Mouse (Mus musculus) brain, embryonic 18.5 days (tissue): Measurements from ENCODE around the gene Acot3.
"Not testable (repeated sequence)": the region's sequence is repeated elsewhere in the genome, so short reads cannot be mapped to it uniquely, and the experiment has no call there.

ENCODE experiments used
- DNase-seq: peaks from one replicate; pipeline ENCODE4 v3.0.0-alpha.2; 2012; ENCODE audit warnings: low read depth, low spot score

Acot3 gene

GRCm38 (mm10) chr12:84042248-84042647 lies 9.7 kb upstream of the Acot3 start:
- no peak for DNase-seq

DNA sequence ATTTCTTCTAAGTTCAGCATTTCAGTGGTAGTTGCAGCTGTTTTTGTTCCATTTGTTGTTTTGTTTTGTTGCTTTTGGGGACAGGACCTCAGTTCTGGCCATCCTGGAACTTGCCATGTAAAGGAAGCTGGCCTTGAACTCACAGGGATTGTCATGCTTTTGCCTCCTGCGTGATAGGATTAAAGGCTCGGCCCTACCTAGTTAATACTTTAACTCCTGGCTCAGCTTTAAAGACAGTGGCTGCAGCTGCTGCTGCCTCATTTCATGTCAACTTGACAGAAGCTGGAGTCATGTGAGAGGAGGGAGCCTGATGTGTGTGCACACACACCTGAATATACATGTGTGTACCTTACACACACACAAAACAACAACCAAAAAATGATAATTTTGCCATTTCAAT lies 7.9 kb upstream of the Acot3 start:
- no peak for DNase-seq

DNA sequence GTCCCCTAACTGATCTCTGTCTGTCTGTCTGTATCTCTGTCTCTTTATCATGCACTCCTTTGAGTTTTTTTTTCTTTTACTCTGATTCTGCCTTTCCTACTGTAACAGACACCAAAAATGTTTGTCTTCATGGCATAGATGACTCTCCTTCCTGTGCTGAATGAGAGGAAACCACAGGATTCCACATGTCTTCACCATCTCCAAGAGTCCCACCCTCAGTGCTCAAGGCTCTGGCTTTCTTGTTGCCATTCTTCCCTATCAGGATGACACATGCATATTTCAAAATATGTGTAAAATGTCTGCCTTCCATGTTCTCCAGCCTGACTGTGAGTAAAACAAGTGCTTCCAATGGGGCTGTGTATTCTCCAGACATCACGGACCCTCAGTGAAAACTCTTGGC lies 5.0 kb upstream of the Acot3 start:
- DNase-seq: no peak

GRCm38 (mm10) chr12:84050744-84051143 lies 1.2 kb upstream of the Acot3 start:
- not testable (repeated sequence) for DNase-seq

DNA sequence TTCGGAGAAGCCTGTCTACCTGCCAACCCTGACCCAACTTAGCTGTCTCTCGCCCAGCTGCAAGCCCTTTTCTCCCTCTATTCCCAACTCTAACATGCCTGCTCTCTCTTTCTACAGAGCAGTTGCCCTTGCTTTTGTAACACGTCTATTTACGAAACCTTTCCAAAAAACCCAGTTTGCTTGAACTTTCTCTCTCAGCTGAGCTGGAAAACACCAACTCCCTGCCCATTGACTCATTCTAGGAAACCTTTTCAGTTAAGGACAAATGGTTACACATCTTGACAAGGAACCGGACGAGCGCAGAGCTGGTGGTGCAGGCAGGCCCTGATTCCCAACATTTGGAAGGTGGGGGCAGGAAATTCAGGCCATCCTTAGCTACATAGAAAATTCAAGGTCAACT lies 665 bp downstream of the Acot3 start:
- DNase-seq: no peak

GRCm38 (mm10) chr12:84053173-84053572 lies 1.2 kb downstream of the Acot3 start:
- no peak for DNase-seq

DNA sequence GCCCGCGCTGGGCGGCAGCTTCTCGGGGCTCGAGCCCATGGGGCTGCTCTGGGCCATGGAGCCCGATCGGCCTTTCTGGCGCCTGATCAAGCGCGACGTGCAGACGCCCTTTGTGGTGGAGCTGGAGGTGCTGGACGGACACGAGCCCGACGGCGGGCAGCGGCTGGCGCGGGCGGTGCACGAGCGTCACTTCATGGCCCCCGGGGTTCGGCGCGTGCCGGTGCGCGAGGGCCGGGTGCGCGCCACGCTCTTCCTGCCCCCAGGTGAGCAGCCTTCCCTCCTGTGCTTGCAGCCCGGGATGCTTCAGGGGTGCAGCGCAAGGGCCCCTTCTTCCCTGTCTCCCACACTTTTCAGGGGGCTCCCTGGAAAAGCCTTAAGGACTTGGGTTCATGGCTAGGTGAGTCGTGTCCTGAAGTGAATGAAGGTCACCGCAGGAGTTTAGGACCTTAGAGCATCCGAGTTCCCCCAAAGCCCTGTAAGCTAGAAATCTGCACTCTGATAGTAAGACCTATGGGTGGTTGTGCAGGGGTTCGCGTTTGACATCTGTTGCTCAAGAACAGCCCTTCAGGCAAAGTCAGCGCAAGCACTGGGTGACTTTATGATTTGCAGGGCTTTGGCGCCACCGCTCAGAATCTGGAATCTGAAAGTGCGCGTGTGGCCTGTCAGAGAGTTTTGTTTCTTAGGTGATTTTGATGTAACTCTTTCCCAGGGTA lies 1.9 kb downstream of the Acot3 start:
- DNase-seq: no peak

DNA sequence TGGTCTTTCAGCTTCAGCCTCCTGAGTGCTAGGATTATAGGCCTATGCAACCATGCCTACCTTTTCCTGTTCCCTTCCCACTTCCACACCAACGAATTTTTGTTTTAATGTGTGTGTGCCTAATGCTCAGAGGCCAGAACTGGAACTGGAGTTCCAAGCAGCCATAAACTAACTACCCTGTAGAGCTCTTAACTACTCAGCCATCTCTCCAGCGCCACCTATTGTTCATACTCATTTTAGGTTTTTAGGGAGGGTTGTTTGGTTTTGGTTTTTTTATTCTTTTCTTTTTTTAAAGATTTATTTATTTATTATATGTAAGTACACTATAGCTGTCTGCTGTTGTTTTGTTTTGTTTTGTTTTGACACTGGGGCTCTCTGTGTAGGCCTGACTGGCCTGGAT lies 9.0 kb downstream of the Acot3 start:
- DNase-seq: no peak

DNA sequence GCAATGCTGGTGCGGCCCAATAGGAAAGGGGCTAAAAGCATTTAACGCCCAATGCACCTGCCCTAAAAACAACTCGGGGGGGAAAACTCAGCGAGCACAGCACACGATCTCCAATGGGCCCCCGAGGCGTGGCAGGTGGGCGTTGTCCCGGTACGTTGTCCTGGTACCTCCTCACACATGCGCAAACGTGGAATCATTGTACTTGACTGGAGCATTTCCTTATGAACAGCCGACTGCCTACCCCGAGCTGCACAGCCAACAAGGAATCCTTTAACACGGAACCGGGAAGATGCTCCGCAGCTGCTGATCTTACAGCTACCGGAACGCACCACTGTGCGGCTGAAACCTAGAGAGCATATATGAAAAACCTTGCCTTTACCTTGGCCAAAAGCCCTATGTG lies 10.4 kb downstream of the Acot3 start:
- no peak for DNase-seq

GRCm38 (mm10) chr12:84063228-84063627 lies 11.3 kb downstream of the Acot3 start:
- no peak for DNase-seq

GRCm38 (mm10) chr12:84063833-84064232 lies 11.9 kb downstream of the Acot3 start:
- no peak for DNase-seq

DNA sequence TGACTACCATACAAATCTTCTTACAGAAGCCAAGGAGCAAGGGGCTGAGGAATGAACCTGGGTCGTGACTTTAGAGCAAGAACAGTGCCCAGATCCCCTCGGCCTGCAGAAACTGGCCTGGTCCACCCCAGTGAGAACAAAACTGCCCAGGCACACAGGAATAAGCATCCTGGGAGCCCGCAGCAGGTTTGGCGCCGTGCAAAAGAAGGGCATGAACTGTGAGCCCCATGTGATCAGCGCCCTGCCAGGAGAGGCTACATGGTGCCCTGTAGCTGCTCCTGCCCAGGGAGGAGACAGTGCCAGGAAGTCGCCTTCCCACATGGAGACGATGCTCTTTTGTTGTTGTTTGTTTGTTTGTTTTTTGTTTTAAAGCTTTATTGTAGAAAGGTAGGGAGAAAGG lies 12.7 kb downstream of the Acot3 start:
- DNase-seq: no peak

DNA sequence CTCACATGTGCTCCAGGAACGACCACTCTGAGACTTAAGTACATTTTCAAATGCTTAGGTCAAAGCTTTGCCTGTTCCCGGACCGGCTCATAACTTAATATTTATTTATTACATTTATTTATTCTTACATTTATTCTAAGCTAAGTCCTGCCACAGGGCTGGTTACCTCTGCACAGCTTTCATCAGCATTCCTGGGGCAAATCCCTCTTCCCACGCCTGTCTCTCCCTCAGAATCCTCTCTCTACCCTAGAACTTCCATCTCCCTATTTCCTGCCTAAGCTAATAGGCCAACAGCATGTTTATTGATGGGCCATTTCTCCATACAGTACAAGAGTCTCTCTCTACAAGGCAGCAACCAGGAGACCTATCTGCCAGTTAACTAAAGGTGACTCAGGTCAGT lies 15.8 kb downstream of the Acot3 start:
- no peak for DNase-seq

DNA sequence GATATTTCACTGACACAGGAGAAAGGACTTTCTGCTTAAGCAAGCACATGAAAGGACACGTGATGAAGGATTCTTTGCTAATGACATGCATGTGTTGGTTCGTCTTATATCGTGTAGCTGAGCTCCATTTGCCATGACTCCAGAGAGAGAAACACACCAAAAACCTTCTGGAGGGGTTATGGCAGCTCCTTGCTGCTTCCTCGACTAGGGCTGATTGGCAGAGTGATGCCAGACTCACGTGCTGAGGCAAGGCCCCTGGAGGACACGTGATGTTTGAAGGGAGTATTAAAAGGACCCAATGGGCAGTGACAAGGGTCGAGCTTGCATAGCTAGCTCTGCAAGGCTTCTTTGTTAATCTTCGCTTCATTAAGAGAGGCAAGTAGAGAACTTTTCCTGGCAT lies 16.4 kb downstream of the Acot3 start:
- no peak for DNase-seq

DNA sequence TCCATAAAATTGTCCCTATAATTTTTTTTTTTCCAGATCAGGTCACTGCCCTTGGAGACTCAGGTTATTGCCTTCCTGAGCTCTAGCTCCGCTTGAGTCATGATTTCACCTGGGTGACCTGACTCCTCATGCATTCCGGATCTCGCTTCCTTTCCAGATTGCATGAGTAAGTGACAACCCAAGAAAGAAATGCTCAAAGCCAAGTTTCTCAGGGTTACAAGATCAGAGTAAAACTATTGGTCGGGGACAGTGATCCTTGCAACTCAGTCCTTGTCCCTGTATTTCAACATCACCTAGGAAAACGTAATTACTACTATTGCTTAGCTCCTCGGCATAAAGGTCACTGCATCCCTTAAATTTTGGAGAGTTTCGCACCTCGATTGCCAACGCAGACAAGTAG lies 17.0 kb downstream of the Acot3 start, which contains the start of gene Acot5:
Gene Acot5, plus strand, starts transcription at position 340 of the 400 bp plus-strand sequence.
- no peak for DNase-seq

- not testable (repeated sequence) for DNase-seq
Observed at GRCm38 (mm10) chr12:84069582-84069981, 17.6 kb downstream of the Acot3 start.

- DNase-seq: no peak
Observed at GRCm38 (mm10) chr12:84071696-84072095, 19.8 kb downstream of the Acot3 start.

DNA sequence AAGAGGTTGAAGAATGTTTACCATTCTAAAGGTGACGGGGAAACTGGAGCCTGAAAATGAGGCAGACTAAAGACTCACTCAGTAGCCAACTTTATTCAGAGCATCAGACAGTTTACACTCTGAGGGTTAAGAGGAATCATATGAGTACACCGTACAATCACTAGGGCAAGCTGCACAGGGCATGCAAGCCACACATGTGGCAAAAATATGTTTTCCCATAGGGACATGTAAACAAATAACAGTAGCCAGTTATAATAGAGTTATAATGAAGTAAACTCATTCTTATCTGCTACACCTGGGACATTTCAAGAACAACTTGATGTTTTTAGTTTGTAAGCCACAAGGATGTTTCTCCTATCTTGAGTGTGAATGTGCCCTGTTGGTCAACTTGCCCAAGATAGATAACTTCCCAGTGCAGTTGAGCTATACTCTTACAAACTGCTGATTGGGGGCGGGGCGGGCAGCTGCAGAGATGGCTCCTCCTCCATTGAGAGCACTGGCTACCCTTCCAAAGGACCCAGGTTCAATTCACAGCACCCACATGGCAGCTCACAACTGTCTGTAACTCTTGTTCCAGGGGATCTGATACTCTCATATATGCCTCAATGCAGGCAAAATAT lies 25.5 kb downstream of the Acot3 start:
- no peak for DNase-seq

GRCm38 (mm10) chr12:84083842-84084241 lies 31.9 kb downstream of the Acot3 start:
- no peak for DNase-seq

GRCm38 (mm10) chr12:84084581-84084980 lies 32.6 kb downstream of the Acot3 start:
- no peak for DNase-seq

GRCm38 (mm10) chr12:84094666-84095065 lies 42.7 kb downstream of the Acot3 start:
- DNase-seq: not testable (repeated sequence)

GRCm38 (mm10) chr12:84099605-84100004 lies 47.7 kb downstream of the Acot3 start:
- no peak for DNase-seq

GRCm38 (mm10) chr12:84100071-84100470 lies 48.1 kb downstream of the Acot3 start:
- no peak for DNase-seq
